Mouse (Mus musculus): ENCODE measurements at regions not wholly inside any gene's neighbourhood (a gene's known extent, or its start where the extent isn't known, plus 50 kb on each side); places are given as distances from the start of the nearest gene placed in this dataset.

- no peak overlapping the region for H3K9ac ChIP-seq
- no peaks in the 10 kb centered on the region for H3K9me3 ChIP-seq (ENCODE audit: low read length)
- H3K4me3 ChIP-seq (ENCODE audit: low read depth, low read length) = no peak overlapping the region
- no peaks in the 10 kb centered on the region for H3K27me3 ChIP-seq (ENCODE audit: insufficient read depth, low read length)
- peak overlapping the region; percentile 15; the same call in 1 of the 2 replicates for H3K27ac ChIP-seq (ENCODE audit: low read depth, low read length)
- WGBS = 64% methylated on average over 8 of the region's 8 CpGs
- H3K4me1 ChIP-seq (ENCODE audit: insufficient read depth) = peaks cover 8% of the 10 kb centered on the region; the same call in 1 of the 2 replicates
- no peak overlapping the region for H3K4me2 ChIP-seq (ENCODE audit: low read depth)
- TF ChIP-seq CTCF (IDR thresholded peaks at IDR 0.05; ENCODE audit: low read depth) = no peak
- peak; percentile 58 for DNase-seq
- no peaks in the 10 kb centered on the region for H3K36me3 ChIP-seq (ENCODE audit: insufficient read depth)
- peak; percentile 38 for ATAC-seq
Observed at GRCm38 (mm10) chr11:117552430-117552969, 68.3 kb downstream of the Gm11733 start.

GRCm38 (mm10) chr11:117554111-117554510 is 69.9 kb downstream of the Gm11733 start:
- Histone ChIP-seq H3K4me3 (ENCODE audit: low read depth, low read length) (no peak overlapping the region), H3K27me3 (ENCODE audit: insufficient read depth, low read length) (no peaks in the 10 kb centered on the region), H3K27ac (ENCODE audit: low read depth, low read length) (no peak overlapping the region), H3K36me3 (ENCODE audit: insufficient read depth) (no peaks in the 10 kb centered on the region), H3K4me2 (ENCODE audit: low read depth) (no peak overlapping the region), H3K9me3 (ENCODE audit: low read length) (no peaks in the 10 kb centered on the region), H3K4me1 (ENCODE audit: insufficient read depth) (peaks cover 8% of the 10 kb centered on the region; the same call in 1 of the 2 replicates), H3K9ac (no peak overlapping the region)
- DNase-seq (no peak), ATAC-seq (no peak)
- TF ChIP-seq CTCF (IDR thresholded peaks at IDR 0.05; ENCODE audit: low read depth) = no peak
- 70% methylated on average over 10 of the region's 10 CpGs for WGBS

GRCm38 (mm10) chr11:117557474-117558381 is 73.6 kb downstream of the Gm11733 start:
- ATAC-seq (no peak), DNase-seq (no peak)
- H3K36me3 ChIP-seq (ENCODE audit: insufficient read depth) = no peaks in the 10 kb centered on the region
- no peak for TF ChIP-seq CTCF (IDR thresholded peaks at IDR 0.05; ENCODE audit: low read depth)
- H3K4me2 ChIP-seq (ENCODE audit: low read depth) = no peak overlapping the region
- WGBS = 83% methylated on average over 16 of the region's 16 CpGs
- no peaks in the 10 kb centered on the region for H3K27me3 ChIP-seq (ENCODE audit: insufficient read depth, low read length)
- H3K27ac ChIP-seq (ENCODE audit: low read depth, low read length) = no peak overlapping the region
- H3K9me3 ChIP-seq (ENCODE audit: low read length) = no peaks in the 10 kb centered on the region
- no peak overlapping the region for H3K4me3 ChIP-seq (ENCODE audit: low read depth, low read length)
- H3K4me1 ChIP-seq (ENCODE audit: insufficient read depth) = no peaks in the 10 kb centered on the region
- no peak overlapping the region for H3K9ac ChIP-seq

- H3K36me3 ChIP-seq (ENCODE audit: insufficient read depth) = no peaks in the 10 kb centered on the region
- H3K4me2 ChIP-seq (ENCODE audit: low read depth) = no peak overlapping the region
- H3K27me3 ChIP-seq (ENCODE audit: insufficient read depth, low read length) = no peaks in the 10 kb centered on the region
- ATAC-seq (no peak), DNase-seq (no peak)
- TF ChIP-seq CTCF (IDR thresholded peaks at IDR 0.05; ENCODE audit: low read depth) = no peak
- H3K9ac ChIP-seq = no peak overlapping the region
- no peaks in the 10 kb centered on the region for H3K9me3 ChIP-seq (ENCODE audit: low read length)
- H3K4me1 ChIP-seq (ENCODE audit: insufficient read depth) = no peaks in the 10 kb centered on the region
- no peak overlapping the region for H3K4me3 ChIP-seq (ENCODE audit: low read depth, low read length)
- no peak overlapping the region for H3K27ac ChIP-seq (ENCODE audit: low read depth, low read length)
Observed at GRCm38 (mm10) chr11:117559839-117560238, 75.7 kb downstream of the Gm11733 start.

- ATAC-seq = no peak
- no peaks in the 10 kb centered on the region for H3K36me3 ChIP-seq (ENCODE audit: insufficient read depth)
- no peaks in the 10 kb centered on the region for H3K9me3 ChIP-seq (ENCODE audit: low read length)
- no peaks in the 10 kb centered on the region for H3K4me1 ChIP-seq (ENCODE audit: insufficient read depth)
- H3K27ac ChIP-seq (ENCODE audit: low read depth, low read length) = no peak overlapping the region
- no peak overlapping the region for H3K4me3 ChIP-seq (ENCODE audit: low read depth, low read length)
- 82% methylated on average over 9 of the region's 9 CpGs for WGBS
- no peaks in the 10 kb centered on the region for H3K27me3 ChIP-seq (ENCODE audit: insufficient read depth, low read length)
- H3K4me2 ChIP-seq (ENCODE audit: low read depth) = no peak overlapping the region
- TF ChIP-seq CTCF (IDR thresholded peaks at IDR 0.05; ENCODE audit: low read depth) = no peak
- H3K9ac ChIP-seq = no peak overlapping the region
- no peak for DNase-seq
Observed at GRCm38 (mm10) chr11:117567961-117568605, 83.9 kb downstream of the Gm11733 start.

- no peak overlapping the region for H3K27ac ChIP-seq (ENCODE audit: low read depth, low read length)
- ATAC-seq = no peak
- no peaks in the 10 kb centered on the region for H3K27me3 ChIP-seq (ENCODE audit: insufficient read depth, low read length)
- WGBS = 27% methylated on average over 9 of the region's 9 CpGs
- H3K9me3 ChIP-seq (ENCODE audit: low read length) = no peaks in the 10 kb centered on the region
- no peak overlapping the region for H3K9ac ChIP-seq
- no peak for DNase-seq
- H3K4me3 ChIP-seq (ENCODE audit: low read depth, low read length) = no peak overlapping the region
- H3K36me3 ChIP-seq (ENCODE audit: insufficient read depth) = no peaks in the 10 kb centered on the region
- H3K4me1 ChIP-seq (ENCODE audit: insufficient read depth) = no peaks in the 10 kb centered on the region
- no peak for TF ChIP-seq CTCF (IDR thresholded peaks at IDR 0.05; ENCODE audit: low read depth)
- no peak overlapping the region for H3K4me2 ChIP-seq (ENCODE audit: low read depth)
Observed at GRCm38 (mm10) chr11:117568606-117568991, 84.4 kb downstream of the Gm11733 start.

GRCm38 (mm10) chr11:117569566-117570101 is 84.5 kb upstream of the Tnrc6c start:
- no peak overlapping the region for H3K27ac ChIP-seq (ENCODE audit: low read depth, low read length)
- H3K9ac ChIP-seq = no peak overlapping the region
- WGBS = 82% methylated on average over 8 of the region's 8 CpGs
- no peaks in the 10 kb centered on the region for H3K4me1 ChIP-seq (ENCODE audit: insufficient read depth)
- no peaks in the 10 kb centered on the region for H3K9me3 ChIP-seq (ENCODE audit: low read length)
- ATAC-seq = no peak
- no peak overlapping the region for H3K4me3 ChIP-seq (ENCODE audit: low read depth, low read length)
- TF ChIP-seq CTCF (IDR thresholded peaks at IDR 0.05; ENCODE audit: low read depth) = no peak
- no peaks in the 10 kb centered on the region for H3K27me3 ChIP-seq (ENCODE audit: insufficient read depth, low read length)
- no peak for DNase-seq
- no peaks in the 10 kb centered on the region for H3K36me3 ChIP-seq (ENCODE audit: insufficient read depth)
- no peak overlapping the region for H3K4me2 ChIP-seq (ENCODE audit: low read depth)

All from forebrain, postnatal 0 days (tissue).